Mouse (Mus musculus): Measurements from ENCODE around the gene Lonp1.
"Not testable (repeated sequence)": the region's sequence is repeated elsewhere in the genome, so short reads cannot be mapped to it uniquely, and the experiment has no call there.

Gene Lonp1

GRCm38 (mm10) chr17:56626754-56627470 lies at the start of gene Lonp1:
Gene Lonp1 (minus strand): TSS chr17:56626887.
- in situ Hi-C loops (cut with MboI), result no loop called here

GRCm38 (mm10) chr17:56673647-56674416 lies 47.1 kb upstream of the Lonp1 start:
- in situ Hi-C loops (cut with MboI), result no loop called here

GRCm38 (mm10) chr17:56672941-56673646 lies 46.4 kb upstream of the Lonp1 start, which contains the start of gene Ranbp3:
Gene Ranbp3 (plus strand): TSS chr17:56673294.
- in situ Hi-C loops (cut with MboI), result no loop called here

GRCm38 (mm10) chr17:56669766-56670165 lies 43.1 kb upstream of the Lonp1 start:
- in situ Hi-C loops (cut with MboI), result no loop called here

- in situ Hi-C loops (cut with MboI), result no loop called here
These were observed 41.9 kb upstream of the Lonp1 start for GRCm38 (mm10) chr17:56668384-56669144.

- in situ Hi-C loops (cut with MboI), result no loop called here
These were observed 40.9 kb upstream of the Lonp1 start for GRCm38 (mm10) chr17:56667591-56667990.

- in situ Hi-C loops (cut with MboI), result no loop called here
These were observed 39.7 kb upstream of the Lonp1 start for GRCm38 (mm10) chr17:56666384-56666783.

- in situ Hi-C loops (cut with MboI), result no loop called here
These were observed 37.6 kb upstream of the Lonp1 start for GRCm38 (mm10) chr17:56664333-56664732.

GRCm38 (mm10) chr17:56663659-56664058 lies 37.0 kb upstream of the Lonp1 start:
- in situ Hi-C loops (cut with MboI), result no loop called here

- in situ Hi-C loops (cut with MboI), result no loop called here
These were observed 29.5 kb upstream of the Lonp1 start for GRCm38 (mm10) chr17:56656171-56656570.

- in situ Hi-C loops (cut with MboI), result no loop called here
These were observed 28.6 kb upstream of the Lonp1 start for GRCm38 (mm10) chr17:56655311-56655710.

GRCm38 (mm10) chr17:56654771-56655170 lies 28.1 kb upstream of the Lonp1 start:
- in situ Hi-C loops (cut with MboI), result no loop called here

- in situ Hi-C loops (cut with MboI), result no loop called here
These were observed 25.1 kb upstream of the Lonp1 start for GRCm38 (mm10) chr17:56651801-56652200.

GRCm38 (mm10) chr17:56647546-56647945 lies 20.9 kb upstream of the Lonp1 start:
- in situ Hi-C loops (cut with MboI), result no loop called here

GRCm38 (mm10) chr17:56643237-56643636 lies 16.6 kb upstream of the Lonp1 start:
- in situ Hi-C loops (cut with MboI), result no loop called here

GRCm38 (mm10) chr17:56634023-56634422 lies 7.3 kb upstream of the Lonp1 start:
- in situ Hi-C loops (cut with MboI), result no loop called here

- in situ Hi-C loops (cut with MboI), result no loop called here
These were observed 5.1 kb upstream of the Lonp1 start for GRCm38 (mm10) chr17:56631807-56632206.

GRCm38 (mm10) chr17:56629800-56630781 lies 3.4 kb upstream of the Lonp1 start:
- in situ Hi-C loops (cut with MboI), result not testable (repeated sequence)

- in situ Hi-C loops (cut with MboI), result no loop called here
These were observed 1.0 kb upstream of the Lonp1 start, which contains the start of gene Catsperd for GRCm38 (mm10) chr17:56627530-56628277. Gene Catsperd (plus strand): TSS chr17:56628143.

GRCm38 (mm10) chr17:56626260-56626659 lies 427 bp downstream of the Lonp1 start:
- in situ Hi-C loops (cut with MboI), result no loop called here

Measured in mature B cell (primary cell).